Mouse (Mus musculus) bone marrow, adult 2 months (tissue): ENCODE data around the gene Pdia6.

Source experiments
- CTCF ChIP-seq: fragments of 200-500 bp; IDR thresholded peaks from 2 replicates; pipeline ENCODE4 v1.5.1; 2011; ENCODE audit warnings: low read length, control low read depth; ENCODE audit not compliant: control insufficient read depth, insufficient read depth
- POLR2A ChIP-seq: fragments of 200-500 bp; IDR thresholded peaks from 2 replicates; pipeline ENCODE4 v1.6.1; 2011; ENCODE audit warnings: low read depth, mild to moderate bottlenecking, control low read depth, low read length, borderline replicate concordance; ENCODE audit not compliant: control insufficient read depth

GRCm38 (mm10) chr12:17218390-17218789, 48.0 kb upstream of the Pdia6 start:
- TF ChIP-seq POLR2A, result no peak
- TF ChIP-seq CTCF, result no peak
